Mouse (Mus musculus) T-helper 17 cell (primary cell): ENCODE data around the gene 2700049A03Rik.
"Not testable (repeated sequence)": the region's sequence is repeated elsewhere in the genome, so short reads cannot be mapped to it uniquely, and the experiment has no call there.

Experiments
- in situ Hi-C, 2 experiments: fragments of 300-600 bp; cut with MboI, MseI; formaldehyde crosslinking; loops; 1 replicate in 1 of 2; 2 replicates in 1 of 2; pipeline ENCODE4 v1.15.1; 2025; ENCODE audit warnings: high pct_unique_total_duplicates in 2 of 2

2700049A03Rik gene

GRCm38 (mm10) chr12:71136130-71136973 lies at the start of gene 2700049A03Rik, which contains the start of gene Timm9:
Gene 2700049A03Rik (plus strand): TSS chr12:71136848.
Gene Timm9 (minus strand): TSS chr12:71136684.
- in situ Hi-C loops = loop anchor here in 1 of 2 experiments (10.0 kb wide), 1 partner anchor 292 kb away; no protein-coding TSS in a partner anchor

- in situ Hi-C loops = not testable (repeated sequence)
These were observed 32.4 kb upstream of the 2700049A03Rik start for GRCm38 (mm10) chr12:71104275-71104674.

GRCm38 (mm10) chr12:71107216-71107771 lies 29.4 kb upstream of the 2700049A03Rik start:
- in situ Hi-C loops = no loop called here

- in situ Hi-C loops = no loop called here
These were observed 25.3 kb upstream of the 2700049A03Rik start, which contains the start of gene Tomm20l for GRCm38 (mm10) chr12:71111331-71111730. Gene Tomm20l (plus strand): TSS chr12:71111428.

GRCm38 (mm10) chr12:71113074-71113473 lies 23.6 kb upstream of the 2700049A03Rik start:
- in situ Hi-C loops = no loop called here

- in situ Hi-C loops = no loop called here
These were observed 22.9 kb upstream of the 2700049A03Rik start for GRCm38 (mm10) chr12:71113675-71114288.

GRCm38 (mm10) chr12:71116411-71116810 lies 20.2 kb upstream of the 2700049A03Rik start:
- in situ Hi-C loops = no loop called here

- in situ Hi-C loops = no loop called here
These were observed 13.9 kb upstream of the 2700049A03Rik start for GRCm38 (mm10) chr12:71122731-71123130.

GRCm38 (mm10) chr12:71123286-71123685 lies 13.4 kb upstream of the 2700049A03Rik start:
- in situ Hi-C loops = no loop called here

- in situ Hi-C loops = loop anchor here in 1 of 2 experiments (10.0 kb wide), 1 partner anchor 291 kb away; no protein-coding TSS in a partner anchor
These were observed 1.1 kb upstream of the 2700049A03Rik start for GRCm38 (mm10) chr12:71135581-71135980.

GRCm38 (mm10) chr12:71136974-71137491 lies 385 bp downstream of the 2700049A03Rik start:
- in situ Hi-C loops = loop anchor here in 1 of 2 experiments (10.0 kb wide), 1 partner anchor 292 kb away; no protein-coding TSS in a partner anchor

GRCm38 (mm10) chr12:71137686-71138085 lies 1.0 kb downstream of the 2700049A03Rik start:
- in situ Hi-C loops = loop anchor here in 1 of 2 experiments (10.0 kb wide), 1 partner anchor 293 kb away; no protein-coding TSS in a partner anchor

- in situ Hi-C loops = loop anchor here in 1 of 2 experiments (10.0 kb wide), 1 partner anchor 295 kb away; no protein-coding TSS in a partner anchor
These were observed 2.7 kb downstream of the 2700049A03Rik start for GRCm38 (mm10) chr12:71139258-71139828.

- in situ Hi-C loops = loop anchor here in 1 of 2 experiments (10.0 kb wide), 1 partner anchor 1624 kb away; no protein-coding TSS in a partner anchor
These were observed 4.5 kb downstream of the 2700049A03Rik start for GRCm38 (mm10) chr12:71141189-71141588.

- in situ Hi-C loops = loop anchor here in 1 of 2 experiments (10.0 kb wide), 1 partner anchor 1617 kb away; no protein-coding TSS in a partner anchor
These were observed 11.0 kb downstream of the 2700049A03Rik start for GRCm38 (mm10) chr12:71147641-71148040.

- in situ Hi-C loops = loop anchor here in 1 of 2 experiments (10.0 kb wide), 1 partner anchor 1616 kb away; no protein-coding TSS in a partner anchor
These were observed 12.2 kb downstream of the 2700049A03Rik start for GRCm38 (mm10) chr12:71148801-71149200.

- in situ Hi-C loops = loop anchor here in 1 of 2 experiments (10.0 kb wide), 1 partner anchor 1615 kb away; no protein-coding TSS in a partner anchor
These were observed 12.8 kb downstream of the 2700049A03Rik start for GRCm38 (mm10) chr12:71149456-71149855.

- in situ Hi-C loops = loop anchor here in 1 of 2 experiments (25.0 kb wide), 1 partner anchor 562 kb away; no protein-coding TSS in a partner anchor
These were observed 13.5 kb downstream of the 2700049A03Rik start for GRCm38 (mm10) chr12:71150167-71150566.

- in situ Hi-C loops = loop anchor here in 1 of 2 experiments (25.0 kb wide), 1 partner anchor 557 kb away; no protein-coding TSS in a partner anchor
These were observed 18.3 kb downstream of the 2700049A03Rik start for GRCm38 (mm10) chr12:71154979-71155378.

GRCm38 (mm10) chr12:71157974-71158373 lies 21.3 kb downstream of the 2700049A03Rik start:
- in situ Hi-C loops = loop anchor here in 1 of 2 experiments (25.0 kb wide), 1 partner anchor 554 kb away; no protein-coding TSS in a partner anchor
